Mouse (Mus musculus) skeletal muscle tissue, adult 2 months (tissue): ENCODE results near the gene Ankrd13b.

Source experiments
- DNase-seq: peaks from one replicate; pipeline ENCODE4 v3.0.0-alpha.2; 2012; ENCODE audit warnings: low read depth, low spot score

The Ankrd13b gene

DNA sequence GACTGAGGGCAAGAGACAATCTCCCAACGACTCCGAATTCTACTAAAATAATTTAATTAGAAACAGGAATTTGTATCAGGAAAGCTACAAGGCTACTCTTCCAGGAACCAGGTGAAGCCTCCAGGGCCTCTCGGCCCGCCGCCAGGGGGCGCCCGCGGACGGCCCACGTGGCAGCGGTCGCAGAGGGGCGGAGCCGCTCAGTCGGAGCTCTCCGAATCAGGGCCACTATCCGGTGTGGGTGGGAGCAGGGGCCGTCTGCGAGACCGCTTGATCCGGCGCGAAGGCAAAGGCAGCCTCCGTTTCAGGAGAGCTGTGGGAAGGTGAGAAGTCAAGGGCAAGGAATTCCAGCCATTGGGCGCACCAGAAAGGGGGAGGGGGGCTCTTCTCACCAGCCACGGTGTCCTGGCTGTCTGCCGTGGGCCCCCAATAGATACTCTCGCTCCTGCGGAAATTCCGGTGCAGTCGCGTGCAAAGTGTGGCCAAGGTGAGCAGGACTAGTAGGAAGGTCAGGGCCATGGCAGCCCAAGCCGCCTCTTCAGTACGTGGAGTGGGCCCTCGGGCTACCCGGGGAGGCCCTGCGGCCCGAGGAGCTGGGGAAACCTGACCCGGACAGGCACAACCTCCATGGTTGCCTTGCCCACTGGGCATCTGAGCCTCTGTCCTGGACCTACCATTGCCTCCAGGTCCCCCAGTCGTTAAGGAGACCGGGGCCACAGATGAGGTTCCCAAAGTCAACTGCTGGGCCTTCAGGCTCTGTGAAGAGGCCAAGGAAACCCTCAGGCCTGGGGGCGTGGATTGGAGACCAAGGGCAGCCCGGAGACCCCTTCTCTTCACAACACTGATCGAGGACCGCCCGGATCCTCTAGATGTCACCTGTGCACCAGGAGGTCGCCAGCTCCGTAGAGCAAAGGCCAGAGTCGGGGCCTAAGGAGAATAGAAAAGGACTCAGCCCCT lies 18.9 kb upstream of the Ankrd13b start:
- peak; percentile 73 for DNase-seq

DNA sequence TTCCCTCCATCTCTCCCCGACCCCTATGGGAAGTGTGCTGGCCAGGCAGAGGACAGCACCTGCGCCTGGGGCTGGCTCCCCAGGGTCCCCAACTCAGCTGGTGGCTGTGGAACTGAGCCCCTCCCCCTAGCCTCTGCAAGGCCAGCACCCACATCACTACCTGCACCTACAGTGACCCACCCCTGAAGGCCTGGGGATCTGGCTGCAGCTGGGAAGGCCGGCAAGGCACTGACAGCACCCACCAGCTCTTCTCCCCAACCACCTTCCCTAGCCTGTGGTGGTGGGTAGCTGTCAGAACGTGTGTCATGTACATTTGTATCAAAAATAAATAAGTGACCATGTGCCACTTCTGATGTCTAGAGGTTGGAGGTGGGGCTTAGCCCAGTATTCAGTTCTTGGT lies 17.9 kb upstream of the Ankrd13b start:
- no peak for DNase-seq

DNA sequence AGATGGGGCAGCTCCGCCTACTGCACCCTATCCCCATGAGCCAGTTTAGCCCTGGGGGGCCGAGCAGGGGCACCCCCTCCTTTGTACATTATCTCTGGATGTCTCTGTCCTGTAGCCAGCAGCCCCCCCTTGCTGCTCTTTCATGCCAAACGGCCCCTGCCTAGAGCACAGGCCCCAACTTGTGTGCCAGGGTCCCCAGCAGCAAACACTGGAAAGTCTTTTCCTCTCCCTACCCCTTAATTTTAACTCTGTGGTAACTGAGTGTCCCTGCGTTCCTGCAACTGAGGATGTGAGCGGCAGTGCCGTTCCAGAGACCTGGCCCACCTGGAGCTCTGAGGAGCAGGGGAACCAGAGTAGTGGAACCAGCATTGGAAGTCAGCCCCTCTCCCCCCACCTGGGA lies 17.5 kb upstream of the Ankrd13b start:
- DNase-seq: no peak

DNA sequence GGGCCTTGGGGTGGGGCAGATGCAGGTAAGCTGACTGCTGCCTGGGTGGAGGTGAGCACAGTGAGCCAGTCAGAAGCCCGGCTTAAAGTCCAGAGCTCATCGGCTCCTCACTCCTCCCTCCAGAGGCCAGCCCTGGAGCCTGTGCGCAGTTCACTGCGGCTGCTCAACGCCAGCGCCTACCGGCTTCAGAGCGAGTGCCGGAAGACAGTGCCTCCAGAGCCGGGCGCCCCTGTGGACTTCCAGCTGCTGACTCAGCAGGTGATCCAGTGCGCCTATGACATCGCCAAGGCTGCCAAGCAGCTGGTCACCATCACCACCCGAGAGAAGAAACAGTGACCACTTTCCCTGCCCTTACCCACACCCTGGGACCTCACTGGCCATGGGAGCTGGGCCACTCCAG lies 16.8 kb upstream of the Ankrd13b start:
- DNase-seq: no peak

DNA sequence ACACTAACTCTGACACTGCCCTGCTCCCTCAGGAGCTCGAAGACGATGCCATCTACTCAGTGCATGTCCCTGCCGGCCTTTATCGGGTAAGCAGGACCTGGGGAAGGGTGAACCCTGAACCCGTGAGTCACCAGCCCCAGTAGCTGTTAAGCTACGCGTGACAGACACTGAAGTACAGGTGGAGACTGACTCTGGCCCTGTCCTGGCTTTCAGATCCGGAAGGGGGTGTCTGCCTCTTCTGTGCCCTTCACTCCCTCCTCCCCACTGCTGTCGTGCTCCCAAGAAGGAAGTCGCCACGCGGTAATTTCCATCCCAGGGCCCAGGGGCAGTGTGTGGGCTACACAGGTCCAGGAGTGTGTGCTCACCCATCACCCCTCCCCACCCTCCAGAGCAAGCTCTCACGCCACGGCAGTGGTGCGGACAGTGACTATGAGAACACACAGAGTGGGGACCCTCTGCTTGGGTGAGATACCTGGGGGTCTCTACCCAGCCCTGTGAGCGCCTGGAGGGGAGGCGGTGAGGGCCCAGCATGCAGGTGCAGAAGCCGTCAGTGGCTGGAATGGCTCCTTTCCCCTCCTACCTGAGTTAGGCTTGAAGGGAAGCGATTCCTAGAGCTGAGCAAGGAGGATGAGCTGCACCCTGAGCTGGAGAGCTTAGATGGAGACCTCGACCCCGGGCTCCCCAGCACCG lies 16.0 kb upstream of the Ankrd13b start:
- DNase-seq: no peak

DNA sequence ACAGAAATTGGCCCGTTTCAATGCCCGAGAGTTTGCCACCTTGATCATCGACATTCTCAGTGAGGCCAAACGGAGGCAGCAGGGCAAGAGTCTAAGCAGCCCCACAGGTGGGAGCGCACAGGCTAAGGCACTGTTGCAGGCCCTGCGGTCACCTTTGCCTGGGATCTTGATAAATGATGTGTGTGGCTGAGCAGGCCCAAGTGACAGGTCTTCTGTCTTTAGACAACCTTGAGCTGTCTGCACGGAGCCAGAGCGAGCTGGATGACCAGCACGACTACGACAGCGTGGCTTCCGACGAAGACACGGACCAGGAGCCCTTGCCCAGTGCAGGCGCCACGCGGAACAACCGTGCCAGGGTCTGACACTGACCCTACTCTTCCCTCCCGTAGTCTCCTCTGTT lies 14.9 kb upstream of the Ankrd13b start:
- no peak for DNase-seq

DNA sequence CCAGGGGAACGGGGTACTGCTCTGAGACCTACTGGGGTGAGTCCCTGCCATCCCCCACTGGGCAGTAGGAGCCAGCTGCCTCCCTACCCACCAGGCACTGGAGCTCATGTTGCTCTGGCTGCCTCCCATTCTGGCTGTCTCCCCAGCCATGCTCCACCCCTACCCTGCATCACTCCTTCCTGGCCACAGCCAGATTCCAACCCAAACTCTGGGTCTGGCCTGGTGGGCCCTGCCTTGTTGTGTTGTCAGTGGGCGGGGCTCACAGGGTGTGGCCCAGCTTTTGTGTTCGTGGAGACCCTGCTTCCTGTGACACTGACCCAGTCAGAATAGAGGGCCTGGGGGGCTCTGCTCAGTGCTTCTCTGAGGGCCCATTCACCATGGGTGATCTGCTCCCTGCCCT lies 14.0 kb upstream of the Ankrd13b start:
- DNase-seq: no peak

DNA sequence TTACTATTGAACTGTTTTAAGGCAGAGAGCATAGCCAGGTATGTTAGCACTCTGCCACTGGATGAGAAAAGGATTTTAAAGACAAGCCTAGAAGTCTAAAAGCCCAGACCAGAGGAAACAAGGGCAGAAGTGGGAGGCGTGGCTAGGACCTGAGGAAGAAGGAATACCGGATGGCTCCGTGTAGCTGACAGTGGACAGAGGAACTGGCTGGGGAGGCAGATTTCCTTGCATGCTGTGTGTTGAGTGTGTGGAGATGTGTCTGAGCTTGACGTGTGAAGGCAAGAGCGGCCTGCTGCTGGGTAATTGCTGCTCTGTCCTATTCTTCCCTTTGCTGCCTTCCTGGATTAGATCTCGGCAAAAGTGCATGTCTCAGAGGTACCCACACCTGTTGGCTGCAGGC lies 13.0 kb upstream of the Ankrd13b start:
- no peak for DNase-seq

DNA sequence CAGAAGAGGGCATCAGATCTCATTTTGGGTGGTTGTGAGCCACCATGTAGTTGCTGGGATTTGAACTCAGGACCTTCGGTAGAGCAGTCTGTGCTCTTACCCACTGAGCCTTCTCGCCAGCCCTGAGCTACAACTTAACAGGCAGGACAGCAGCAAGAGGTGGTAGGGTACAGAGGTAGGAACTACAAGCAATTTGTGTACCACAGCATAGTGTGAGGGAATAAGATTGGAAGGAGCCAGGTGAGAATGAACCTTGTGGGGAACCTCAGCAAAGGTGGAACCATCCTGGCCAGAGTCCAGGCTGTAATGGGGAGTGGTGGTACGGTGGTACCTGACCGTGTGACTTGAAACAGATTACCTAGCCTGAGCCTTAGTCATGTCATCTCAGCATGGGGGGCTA lies 12.5 kb upstream of the Ankrd13b start:
- no peak for DNase-seq

DNA sequence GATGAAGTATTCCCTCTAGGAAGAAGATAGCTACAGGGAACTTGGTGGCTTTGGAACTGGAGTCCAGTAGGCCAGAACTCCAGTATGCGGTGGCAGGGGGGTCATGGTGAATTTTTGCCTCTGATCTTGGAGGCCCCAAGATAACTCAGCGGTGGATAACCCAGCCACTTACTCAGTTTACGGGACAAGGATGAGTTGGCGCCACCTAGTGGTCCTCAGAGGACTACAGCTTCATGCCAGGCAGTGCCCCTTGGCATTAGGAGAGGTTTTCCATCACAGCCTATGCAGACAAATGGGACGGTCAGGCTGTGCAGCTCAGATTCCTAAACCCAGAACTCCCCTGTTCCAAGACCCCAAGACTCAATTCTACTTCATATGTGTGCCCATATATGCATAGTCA lies 11.9 kb upstream of the Ankrd13b start:
- peak; percentile 85 for DNase-seq

DNA sequence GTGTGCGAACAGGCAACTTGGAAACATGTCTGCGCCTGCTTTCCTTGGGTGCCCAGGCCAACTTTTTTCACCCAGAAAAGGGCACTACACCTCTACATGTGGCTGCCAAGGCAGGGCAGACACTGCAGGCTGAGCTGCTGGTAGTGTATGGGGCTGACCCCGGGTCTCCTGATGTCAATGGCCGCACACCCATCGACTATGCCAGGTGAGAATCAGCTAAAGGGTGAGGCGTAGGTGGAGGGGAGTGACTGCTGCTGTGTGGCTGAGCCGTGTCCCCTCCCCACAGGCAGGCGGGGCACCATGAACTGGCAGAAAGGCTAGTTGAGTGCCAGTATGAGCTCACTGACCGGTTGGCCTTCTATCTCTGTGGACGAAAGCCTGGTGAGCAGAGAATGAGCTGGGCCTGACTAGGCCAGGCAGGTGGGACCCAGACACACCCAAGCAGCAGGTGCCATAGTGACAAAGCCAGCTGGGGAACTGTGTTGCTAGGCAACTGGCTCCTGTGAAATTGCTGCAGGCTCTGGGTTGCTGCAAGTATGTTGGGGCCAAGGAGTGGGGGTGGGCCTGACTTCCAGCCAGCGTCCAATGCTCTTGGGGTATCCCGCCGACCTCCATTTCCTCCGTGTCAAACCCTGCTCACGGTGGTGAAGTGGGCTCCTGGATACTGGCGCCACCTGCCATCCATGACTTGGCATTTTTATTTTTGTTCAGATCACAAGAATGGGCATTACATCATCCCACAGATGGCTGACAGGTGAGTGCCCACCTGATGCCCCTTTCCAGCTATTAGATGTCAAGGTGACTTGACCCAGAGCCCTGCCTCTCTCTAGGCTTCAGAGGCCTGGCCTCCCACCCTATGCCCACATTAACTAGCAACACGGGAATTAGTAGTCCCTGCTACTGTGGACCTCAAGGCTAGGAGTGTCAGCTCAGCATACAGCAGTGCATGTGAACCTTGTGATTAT lies 11.2 kb upstream of the Ankrd13b start:
- no peak for DNase-seq

DNA sequence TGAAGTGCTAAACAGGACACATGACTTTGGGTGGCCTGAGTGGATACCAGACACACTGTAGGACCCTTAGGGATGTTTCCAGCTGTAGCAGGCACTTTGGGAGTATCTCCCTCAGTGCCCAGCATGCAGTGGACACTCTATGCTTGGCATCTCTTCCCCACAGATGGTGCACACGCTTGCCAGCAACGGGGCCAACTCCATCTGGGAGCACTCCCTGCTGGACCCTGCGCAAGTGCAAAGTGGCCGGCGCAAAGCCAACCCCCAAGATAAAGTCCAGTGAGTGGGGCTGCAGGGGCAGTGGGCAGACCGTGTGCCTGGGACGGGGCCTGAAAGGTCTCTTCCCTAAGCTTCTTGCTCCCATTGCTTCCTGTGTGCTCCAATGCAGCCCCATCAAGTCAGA lies 9.9 kb upstream of the Ankrd13b start:
- no peak for DNase-seq

DNA sequence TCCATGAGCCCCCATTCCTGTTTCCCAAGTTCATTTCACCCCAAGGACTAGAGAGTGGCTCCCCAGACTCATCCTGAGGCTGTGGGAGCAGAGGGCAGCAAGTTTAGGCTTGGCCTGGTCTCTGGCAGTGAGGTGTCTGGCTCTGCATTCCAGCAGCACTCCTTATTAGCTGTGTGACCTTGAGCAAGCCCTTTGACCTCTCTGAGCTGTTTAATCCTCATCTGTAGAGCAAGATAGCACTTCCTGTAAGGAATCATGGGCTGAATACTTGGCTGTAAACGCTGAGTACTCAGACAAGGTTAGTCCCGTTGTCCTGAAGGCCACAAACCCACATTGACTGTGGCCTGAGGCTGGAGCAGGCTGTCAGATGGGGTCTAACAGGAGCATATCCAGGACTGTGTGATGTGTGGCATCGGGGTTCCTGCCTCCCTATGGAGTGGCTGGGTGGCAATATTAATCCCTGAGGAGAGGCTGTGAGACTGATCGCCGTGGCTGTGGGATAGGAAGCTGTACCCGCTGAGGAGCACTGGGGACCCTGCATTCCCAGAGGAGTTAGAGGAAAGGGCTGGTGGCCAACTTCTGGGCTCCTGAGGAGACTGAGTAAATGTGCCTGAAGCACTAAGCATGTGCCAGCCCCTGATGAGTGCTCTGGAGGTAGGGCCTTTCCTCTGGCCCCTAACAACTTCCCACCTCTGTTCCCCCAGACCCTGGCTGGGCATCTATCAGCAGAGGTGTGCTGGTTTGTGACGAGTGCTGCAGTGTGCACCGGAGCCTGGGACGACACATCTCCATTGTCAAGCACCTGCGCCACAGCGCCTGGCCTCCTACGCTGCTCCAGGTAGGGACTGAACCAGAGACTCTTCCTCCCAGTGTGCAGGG lies 9.0 kb upstream of the Ankrd13b start:
- no peak for DNase-seq

DNA sequence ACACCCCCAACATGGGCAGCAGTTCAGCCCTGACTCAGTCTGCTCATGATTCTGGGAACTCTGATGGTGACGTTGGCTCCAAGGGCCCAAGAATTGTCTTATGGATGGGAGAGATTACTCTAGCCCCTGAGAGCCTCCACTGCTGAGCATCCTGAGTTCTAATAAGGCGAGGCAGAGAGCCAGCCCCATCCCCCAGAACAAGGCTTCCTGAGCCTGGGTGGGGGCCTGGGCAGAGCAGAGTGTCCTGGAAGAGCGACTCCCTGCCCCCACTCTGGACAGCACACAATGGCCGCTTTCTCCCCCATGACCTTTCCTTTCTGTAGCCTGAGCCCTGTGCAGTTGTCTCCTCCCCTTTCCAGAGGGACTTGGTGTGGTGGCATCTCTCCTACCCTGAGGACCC lies 8.4 kb upstream of the Ankrd13b start:
- no peak for DNase-seq

DNA sequence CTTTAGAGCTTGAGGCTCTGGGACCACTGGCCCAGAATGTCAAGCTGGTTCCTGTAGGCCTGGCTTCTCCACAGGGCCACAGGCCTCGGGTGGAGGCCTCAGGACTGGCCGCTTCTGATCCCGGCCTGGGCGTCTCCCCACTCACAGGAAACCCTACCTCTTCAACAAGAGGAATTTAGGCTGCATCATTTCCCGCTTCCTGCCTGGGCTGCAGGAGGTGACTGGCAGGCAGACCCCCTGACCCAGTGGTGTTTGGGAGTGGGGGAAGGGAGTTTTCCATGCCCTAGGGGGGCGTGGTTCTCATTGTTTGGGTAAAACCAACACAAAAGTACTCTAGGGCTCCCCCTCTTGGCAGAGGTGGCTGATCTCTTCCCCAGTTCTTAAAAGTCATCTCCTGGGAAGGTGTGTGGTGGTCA lies 7.9 kb upstream of the Ankrd13b start:
- no peak for DNase-seq

DNA sequence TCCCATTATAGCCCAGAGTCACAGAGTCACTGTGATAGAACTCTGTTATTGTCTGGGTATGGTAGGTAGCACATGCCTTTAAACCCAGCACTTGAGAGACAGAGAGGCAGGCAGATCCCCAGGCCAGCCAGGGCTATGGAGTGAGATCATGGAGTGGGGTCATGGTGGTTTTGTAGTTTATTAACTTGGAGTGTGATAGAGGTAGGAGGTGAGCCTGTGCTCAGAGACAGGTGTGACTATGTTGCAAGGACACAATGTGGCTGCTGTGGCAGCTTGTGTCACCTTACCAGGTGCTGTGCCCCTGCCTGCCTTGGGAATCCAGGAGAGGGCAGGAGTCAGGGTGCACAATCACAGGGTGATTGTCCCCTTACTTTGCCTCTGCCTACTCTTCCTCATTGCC lies 6.0 kb upstream of the Ankrd13b start:
- DNase-seq: no peak

DNA sequence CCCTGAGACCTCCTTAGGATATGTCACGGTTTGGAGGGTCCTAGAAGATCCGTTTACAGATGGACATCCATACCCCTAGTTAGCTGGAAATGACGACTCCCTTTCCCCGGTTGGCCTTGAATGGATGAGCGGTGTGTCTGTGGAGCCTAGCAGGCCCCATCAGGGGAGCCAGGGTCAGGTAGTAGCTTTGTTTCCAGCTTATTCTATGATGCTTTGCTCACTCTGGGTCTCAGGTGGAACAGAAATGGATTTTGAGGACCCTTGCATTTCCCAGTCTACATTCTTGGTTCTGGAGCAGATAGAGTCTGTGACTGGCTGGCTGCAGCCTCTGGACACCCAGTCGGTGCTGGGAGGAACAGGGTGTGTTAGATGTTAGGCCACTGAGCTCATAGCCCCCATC lies 5.3 kb upstream of the Ankrd13b start:
- no peak for DNase-seq

DNA sequence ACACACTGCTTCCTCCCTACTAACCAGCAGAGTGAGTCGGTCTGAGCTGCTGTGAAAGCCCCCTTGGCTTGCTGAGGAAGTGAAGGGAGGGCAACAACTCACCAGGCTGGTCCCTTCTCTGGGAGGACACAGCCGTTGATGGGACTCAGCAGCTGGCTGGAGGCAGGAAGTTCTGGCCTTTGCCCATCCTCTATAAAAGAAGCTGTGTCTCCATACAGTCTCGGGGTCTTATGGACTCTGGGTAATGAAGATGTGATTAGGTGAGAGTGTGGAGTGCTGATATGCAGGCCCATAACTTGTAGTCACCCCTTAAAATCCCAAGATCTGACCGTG lies 4.8 kb upstream of the Ankrd13b start:
- no peak for DNase-seq

DNA sequence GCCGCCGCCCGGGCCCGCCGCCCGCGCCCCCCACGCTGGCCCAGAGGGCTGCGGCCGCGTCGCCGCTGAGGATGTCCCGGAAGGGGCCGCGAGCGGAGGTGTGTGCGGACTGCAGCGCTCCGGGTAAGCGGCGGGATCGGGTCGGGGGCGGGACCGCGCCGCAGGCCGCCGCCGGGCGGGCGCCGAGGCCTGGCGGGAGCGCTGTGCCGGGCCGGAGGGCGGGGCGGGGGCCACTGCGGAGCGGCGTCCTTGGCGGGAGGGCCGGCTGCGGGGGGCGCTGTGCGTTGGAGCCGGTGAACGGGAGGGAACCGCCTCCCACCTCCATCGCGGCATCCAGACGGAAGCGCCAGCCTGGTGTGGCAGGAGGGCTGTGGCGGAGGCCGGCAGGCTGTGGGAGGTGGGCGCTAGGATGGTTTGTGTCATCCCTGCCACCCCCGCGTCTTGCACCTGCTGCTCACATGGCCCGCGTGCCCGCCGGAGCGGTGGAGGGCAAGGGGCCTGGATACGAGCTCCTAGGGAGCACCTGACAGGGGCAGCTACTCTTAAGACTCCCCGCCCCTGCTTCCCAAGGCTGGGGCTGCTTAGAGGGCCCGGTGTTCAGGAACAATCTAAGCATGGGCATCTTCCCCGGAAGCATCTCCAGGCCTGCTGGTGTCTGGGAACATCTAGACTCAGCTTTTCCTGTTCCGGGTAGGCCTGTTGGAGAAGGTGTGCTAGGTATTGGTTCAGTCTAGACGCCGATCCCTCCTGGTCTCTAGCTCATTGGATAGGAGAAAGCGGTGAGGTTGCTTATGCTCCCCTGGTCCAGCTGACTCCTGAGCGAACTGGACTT lies 4.2 kb upstream of the Ankrd13b start, which contains the start of gene Git1:
Gene Git1, plus strand, starts transcription at position 51 of the 832 bp plus-strand sequence.
- DNase-seq: no peak

DNA sequence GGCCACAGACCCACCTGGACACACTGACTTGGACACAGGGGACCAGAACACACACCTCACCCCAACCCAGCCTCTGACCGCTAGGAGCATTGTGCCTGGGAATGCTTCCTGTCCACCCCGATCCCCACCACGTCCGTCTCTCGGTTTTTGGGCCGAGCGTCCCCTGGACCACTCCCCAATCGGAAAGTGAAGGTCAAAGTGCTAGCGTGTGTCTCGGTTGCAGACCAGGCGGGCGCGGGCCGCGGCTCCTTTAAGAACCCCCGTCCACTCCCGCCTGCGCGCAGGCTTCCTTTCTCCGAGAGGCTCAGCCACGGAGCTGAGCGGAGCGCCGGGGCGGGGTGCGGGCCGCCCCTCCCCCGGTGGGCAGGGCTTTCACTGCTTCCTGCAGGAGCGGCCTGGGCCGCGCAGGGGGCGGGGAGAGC lies 3.4 kb upstream of the Ankrd13b start:
- peak; percentile 91 for DNase-seq
